Mouse (Mus musculus): Measurements from ENCODE around the gene Mylk2.

Gene Mylk2

GRCm38 (mm10) chr2:152914310-152915120 is 3.4 kb downstream of the Mylk2 start:
- peak; percentile 89 for DNase-seq (ENCODE audit: low spot score)

DNA sequence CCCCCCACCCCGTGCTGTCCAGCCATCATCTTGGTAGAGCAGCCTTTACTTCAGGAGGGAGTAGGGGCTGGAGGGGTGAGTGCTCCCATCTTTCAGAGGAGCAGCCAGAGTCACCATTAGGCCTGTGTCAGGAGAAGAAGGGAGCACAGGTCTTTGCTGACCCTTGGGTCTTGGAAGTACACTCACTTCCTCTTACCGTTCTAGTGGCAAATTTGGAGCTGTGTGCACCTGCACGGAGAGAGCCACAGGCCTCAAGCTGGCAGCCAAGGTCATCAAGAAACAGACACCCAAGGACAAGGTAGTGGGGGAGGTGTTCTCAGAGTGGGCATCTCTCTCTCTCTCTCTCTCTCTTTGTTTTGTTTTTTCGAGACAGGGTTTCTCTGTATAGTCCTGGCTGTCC is 4.3 kb downstream of the Mylk2 start:
- no peak for DNase-seq (ENCODE audit: low spot score)

DNA sequence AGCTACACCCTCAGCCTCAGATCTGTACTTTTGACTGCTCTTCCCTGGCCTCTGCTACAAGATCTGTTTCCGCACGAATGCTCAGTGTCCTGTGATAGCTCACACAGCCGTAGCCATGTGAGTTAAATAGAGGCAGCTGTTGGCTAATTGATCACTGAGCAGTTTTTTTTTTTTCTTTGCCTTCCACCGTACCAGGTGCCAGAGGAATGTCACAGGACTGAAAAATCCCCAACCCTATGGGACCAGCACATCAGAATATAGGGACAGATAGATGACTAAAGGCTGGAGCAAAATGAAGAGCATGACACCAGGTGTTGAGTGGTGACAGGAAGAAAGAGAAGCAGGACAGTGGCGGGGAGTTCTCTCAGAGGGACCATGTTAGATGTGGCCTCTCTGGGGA is 5.0 kb downstream of the Mylk2 start:
- no peak for DNase-seq (ENCODE audit: low spot score)

DNA sequence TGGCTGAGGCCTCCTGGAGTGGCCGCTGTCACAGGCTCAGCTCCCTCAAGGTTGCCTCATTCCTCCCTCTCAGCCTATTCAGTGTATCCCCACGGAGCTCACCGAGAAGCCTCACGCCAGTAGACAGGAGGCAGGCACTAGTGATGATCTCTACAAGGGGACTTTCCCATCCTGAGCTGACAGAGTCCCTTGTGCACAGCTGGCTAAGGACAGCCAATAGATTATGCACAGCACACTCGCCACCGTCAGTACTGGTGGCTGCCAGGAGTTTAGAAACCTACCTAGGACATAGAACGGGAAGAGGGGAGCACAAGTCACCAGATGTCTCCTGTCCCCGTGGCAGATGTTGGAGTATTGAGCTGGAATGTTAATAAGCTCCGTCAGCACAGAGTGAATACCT is 6.5 kb downstream of the Mylk2 start:
- DNase-seq (ENCODE audit: low spot score): no peak

DNA sequence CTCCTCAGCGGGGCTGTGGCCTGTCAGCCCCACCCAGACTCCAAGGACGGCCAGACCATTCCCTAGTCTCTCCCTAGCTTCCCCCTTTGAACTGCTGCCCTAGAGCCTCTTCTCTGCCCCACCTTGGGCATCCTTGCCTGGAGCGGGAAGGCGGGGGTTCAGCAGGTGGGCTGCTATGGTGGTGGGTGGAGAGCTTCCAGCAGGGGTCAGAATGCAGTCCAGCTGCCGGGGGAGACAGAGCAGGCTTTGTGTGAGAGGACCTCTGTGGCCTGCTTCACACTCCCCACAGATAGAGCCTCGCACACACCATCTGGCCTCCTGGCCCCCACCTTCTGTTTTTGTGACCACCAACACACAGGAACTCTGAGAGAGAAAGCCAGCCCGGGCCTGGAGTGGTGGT is 11.2 kb downstream of the Mylk2 start:
- no peak for DNase-seq (ENCODE audit: low spot score)

GRCm38 (mm10) chr2:152923621-152924020 is 12.5 kb downstream of the Mylk2 start:
- DNase-seq (ENCODE audit: low spot score): no peak

GRCm38 (mm10) chr2:152924128-152924527 is 13.0 kb downstream of the Mylk2 start:
- no peak for DNase-seq (ENCODE audit: low spot score)

GRCm38 (mm10) chr2:152924543-152924942 is 13.4 kb downstream of the Mylk2 start:
- no peak for DNase-seq (ENCODE audit: low spot score)

- DNase-seq (ENCODE audit: low spot score): no peak
Measured at GRCm38 (mm10) chr2:152925189-152925872, 14.2 kb downstream of the Mylk2 start.

- DNase-seq (ENCODE audit: low spot score): no peak
Measured at GRCm38 (mm10) chr2:152926896-152927295, 15.7 kb downstream of the Mylk2 start.

- DNase-seq (ENCODE audit: low spot score): no peak
Measured at GRCm38 (mm10) chr2:152927371-152927770, 16.2 kb downstream of the Mylk2 start.

- DNase-seq (ENCODE audit: low spot score): no peak
Measured at GRCm38 (mm10) chr2:152928219-152928987, 17.3 kb downstream of the Mylk2 start.

GRCm38 (mm10) chr2:152928988-152929370 is 17.8 kb downstream of the Mylk2 start:
- DNase-seq (ENCODE audit: low spot score): no peak

DNA sequence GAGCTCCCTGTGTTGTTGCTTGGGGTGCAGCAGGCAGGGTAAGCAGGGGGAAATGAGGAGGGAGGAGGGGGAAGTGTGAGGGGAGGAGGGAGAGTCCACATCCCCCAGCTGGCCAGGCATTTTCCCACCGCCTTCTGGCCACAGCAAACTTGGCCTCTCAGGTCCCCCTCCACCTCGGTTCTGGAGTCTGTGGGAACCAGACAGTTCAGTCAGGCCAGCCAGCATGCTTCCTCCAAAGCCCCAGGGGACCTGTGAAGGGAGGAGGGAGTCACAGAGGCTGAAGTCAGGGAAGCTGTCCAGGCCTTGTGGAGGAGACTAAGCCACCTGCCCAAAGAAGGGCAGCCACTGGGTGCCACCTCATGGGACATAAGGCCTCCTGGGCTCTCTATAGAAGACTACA is 19.1 kb downstream of the Mylk2 start:
- DNase-seq (ENCODE audit: low spot score): no peak

- DNase-seq (ENCODE audit: low spot score): no peak
Measured at GRCm38 (mm10) chr2:152931456-152932160, 20.5 kb downstream of the Mylk2 start.

GRCm38 (mm10) chr2:152933048-152933447 is 21.9 kb downstream of the Mylk2 start, which contains the start of gene Foxs1:
Gene Foxs1, minus strand, starts transcription at chr2:152933208.
- no peak for DNase-seq (ENCODE audit: low spot score)

GRCm38 (mm10) chr2:152933614-152934013 is 22.5 kb downstream of the Mylk2 start:
- DNase-seq (ENCODE audit: low spot score): no peak

GRCm38 (mm10) chr2:152939846-152940245 is 28.7 kb downstream of the Mylk2 start:
- DNase-seq (ENCODE audit: low spot score): peak; percentile 37

GRCm38 (mm10) chr2:152941106-152941505 is 30.0 kb downstream of the Mylk2 start:
- DNase-seq (ENCODE audit: low spot score): no peak

DNA sequence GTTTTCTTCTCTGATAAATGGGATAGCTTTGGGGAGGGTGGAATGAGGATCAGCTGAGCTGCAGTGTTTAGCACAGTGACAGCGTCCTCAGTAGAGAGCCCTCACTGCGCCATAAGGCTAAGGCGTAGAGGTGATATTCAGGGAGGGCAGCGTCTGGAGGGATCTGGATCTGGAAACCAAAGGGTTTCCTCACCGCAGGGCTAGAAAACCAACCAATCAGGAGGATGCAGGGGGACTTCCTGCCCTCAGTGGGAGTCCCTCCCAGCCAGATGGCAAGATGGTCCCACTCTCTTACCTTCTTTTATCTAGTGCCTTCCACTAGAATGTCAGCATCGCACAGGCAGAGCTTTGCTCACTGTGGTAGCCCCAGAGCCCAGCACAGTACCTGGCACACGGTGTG is 30.6 kb downstream of the Mylk2 start:
- no peak for DNase-seq (ENCODE audit: low spot score)

DNA sequence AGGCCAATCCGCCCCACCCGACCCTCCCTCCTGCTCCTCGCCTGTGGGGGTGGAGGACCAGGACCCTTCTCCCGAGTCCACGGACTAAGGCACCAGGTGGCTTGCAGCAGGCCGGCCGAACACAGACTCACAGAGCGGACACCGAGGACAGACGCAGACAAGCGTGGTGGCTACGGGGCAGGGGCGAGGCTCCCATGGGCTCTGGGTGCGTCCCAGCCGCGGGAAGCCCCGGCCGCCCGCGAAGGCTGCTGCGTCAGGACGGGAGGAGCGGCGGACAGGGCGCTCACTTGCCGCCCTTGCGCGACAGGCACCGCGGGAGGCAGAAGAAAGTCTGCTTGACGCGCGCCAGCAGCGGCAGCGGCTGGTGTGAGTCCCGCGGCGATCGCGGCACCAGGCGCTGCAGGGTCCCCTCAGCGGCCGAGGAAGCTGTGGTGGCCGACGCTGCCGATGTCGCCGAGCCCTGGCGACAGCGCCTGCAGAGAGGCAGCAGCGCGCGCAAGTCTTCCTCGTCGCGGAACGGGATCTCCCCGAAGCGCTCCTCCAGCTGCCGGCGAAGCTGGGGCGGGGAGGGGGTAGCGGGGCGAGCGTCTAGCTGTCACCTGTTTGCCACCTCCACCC is 31.9 kb downstream of the Mylk2 start:
- no peak for DNase-seq (ENCODE audit: low spot score)

GRCm38 (mm10) chr2:152943568-152943967 is 32.4 kb downstream of the Mylk2 start:
- no peak for DNase-seq (ENCODE audit: low spot score)
